Mouse (Mus musculus): ENCODE results near the gene Mettl27. TPM values are rescaled to one million over a fixed set of nuclear protein-coding genes. Genes with fewer than 3 reads are reported as not detected.

Mettl27 gene
- total RNA-seq, 2 experiments from 2014 or later = 8.2 to 10.8 TPM

DNA sequence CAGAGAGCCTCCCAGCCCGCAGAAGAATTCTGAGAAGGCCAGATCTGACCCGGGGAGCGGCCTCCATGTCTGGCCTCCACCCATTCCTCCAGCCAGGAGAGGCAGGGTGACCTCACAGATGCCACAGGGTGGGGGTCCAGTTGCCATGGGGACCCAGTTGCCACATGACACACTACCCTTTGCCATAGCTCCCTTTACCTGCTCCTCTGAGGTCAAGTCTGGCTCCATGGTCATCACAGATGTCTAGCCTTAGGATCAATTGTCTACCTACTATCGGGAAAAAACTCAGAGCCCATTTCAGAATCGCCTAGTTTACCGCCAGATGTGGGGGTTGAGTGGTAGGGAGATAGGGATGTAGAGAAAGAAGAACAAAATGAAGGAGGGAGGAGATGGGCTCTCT, 25.5 kb upstream of the Mettl27 start, which contains the start of gene Tmem270:
Gene Tmem270 (minus strand): TSS at position 101 of the 400 bp plus-strand sequence.
- DNase-seq (ENCODE audit: low spot score in 2 of 2) = no peak
- TF ChIP-seq CTCF (conservative IDR thresholded peaks at IDR 0.05) = no peak
- no peak within 1 kb of the TSS for H3K27ac ChIP-seq
- no peak within 1 kb of the TSS for H3K4me3 ChIP-seq

DNA sequence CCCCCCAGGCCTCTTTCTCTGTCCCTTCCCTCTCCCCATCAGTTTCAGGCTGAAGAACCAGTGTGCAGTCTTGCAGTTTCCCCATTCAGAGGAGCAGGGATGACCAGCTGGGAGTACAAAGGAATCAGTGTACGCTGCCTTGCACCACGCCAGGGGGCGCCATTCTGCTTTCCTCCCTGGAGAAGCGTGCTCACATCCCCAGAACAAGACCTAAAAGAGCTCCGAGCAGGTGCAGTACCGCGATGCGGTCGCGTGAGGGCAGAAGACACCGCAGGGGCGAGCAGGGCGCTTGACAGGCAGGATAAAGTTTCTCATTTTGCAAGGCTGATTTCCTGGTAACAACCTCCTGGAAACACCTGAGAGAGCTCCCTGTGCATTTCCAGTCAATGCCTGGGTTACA, 25.0 kb upstream of the Mettl27 start:
- Histone ChIP-seq H3K27ac (no peak overlapping the region), H3K4me3 (no peak overlapping the region)
- DNase-seq (ENCODE audit: low spot score in 2 of 2) = peak; percentile 93 to 98
- TF ChIP-seq CTCF (conservative IDR thresholded peaks at IDR 0.05) = peak; percentile 95

DNA sequence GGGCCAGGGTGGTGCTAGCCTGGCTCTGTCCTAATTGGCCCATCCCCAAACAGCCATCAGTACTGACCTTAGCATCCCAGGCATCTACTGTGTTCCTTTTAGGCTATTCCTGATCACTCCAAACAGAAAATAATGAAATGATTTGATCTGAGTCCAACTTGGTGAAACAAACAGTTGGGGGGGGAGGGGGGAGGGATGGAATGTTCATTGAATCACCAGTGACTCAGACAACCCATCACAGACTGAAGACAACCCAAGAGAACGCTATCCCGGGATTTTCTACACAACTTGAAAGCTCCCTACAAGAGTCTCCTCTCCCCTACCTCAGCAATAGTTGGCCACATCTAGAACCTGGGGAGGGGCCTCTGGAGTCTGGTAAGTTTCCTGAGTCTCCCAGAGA, 20.3 kb upstream of the Mettl27 start:
- H3K27ac ChIP-seq = no peak overlapping the region
- TF ChIP-seq CTCF (conservative IDR thresholded peaks at IDR 0.05) = no peak
- no peak for DNase-seq (ENCODE audit: low spot score in 2 of 2)
- no peak overlapping the region for H3K4me3 ChIP-seq

DNA sequence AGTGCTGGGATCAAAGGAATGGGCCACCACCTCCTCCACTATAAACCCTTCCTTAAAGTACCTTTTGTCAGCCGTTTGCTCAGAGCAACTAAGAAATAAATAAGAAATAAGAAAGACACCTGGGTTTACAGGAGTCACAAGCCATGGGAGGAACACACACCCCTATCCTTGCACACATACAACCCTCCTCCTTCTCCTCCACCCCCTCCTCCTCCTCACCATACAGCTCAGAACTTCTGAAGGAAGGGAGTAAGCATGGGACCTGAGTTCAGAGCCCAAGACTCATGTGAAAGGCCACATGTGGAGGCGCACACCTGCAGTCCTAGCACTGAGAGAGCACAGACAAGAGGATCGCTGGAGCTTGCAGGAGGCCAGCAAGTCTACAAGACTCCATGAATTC, 18.8 kb upstream of the Mettl27 start:
- Histone ChIP-seq H3K4me3 (no peak overlapping the region), H3K27ac (no peak overlapping the region)
- no peak for TF ChIP-seq CTCF (conservative IDR thresholded peaks at IDR 0.05)
- DNase-seq (ENCODE audit: low spot score in 2 of 2) = no peak

DNA sequence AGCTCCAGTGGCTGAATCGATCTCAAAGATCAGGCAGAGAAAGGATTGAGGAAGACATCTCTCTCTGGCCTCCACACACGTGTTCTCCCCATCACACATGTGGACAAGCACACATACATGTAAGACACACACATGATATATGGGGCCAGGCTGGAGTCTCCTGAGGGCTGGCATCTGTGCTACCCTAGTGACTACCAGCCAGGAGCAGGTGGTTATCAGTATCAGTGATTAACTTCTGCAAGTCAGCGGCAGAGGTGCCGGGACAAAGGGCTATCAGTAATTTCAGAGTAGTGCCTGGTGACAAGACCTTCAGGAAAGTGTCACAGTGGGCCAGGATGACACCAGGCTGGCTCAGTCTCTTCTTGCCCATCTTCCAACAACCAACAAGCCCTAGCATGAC, 18.4 kb upstream of the Mettl27 start:
- TF ChIP-seq CTCF (conservative IDR thresholded peaks at IDR 0.05) = no peak
- no peak for DNase-seq (ENCODE audit: low spot score in 2 of 2)
- H3K27ac ChIP-seq = no peak overlapping the region
- H3K4me3 ChIP-seq = no peak overlapping the region

DNA sequence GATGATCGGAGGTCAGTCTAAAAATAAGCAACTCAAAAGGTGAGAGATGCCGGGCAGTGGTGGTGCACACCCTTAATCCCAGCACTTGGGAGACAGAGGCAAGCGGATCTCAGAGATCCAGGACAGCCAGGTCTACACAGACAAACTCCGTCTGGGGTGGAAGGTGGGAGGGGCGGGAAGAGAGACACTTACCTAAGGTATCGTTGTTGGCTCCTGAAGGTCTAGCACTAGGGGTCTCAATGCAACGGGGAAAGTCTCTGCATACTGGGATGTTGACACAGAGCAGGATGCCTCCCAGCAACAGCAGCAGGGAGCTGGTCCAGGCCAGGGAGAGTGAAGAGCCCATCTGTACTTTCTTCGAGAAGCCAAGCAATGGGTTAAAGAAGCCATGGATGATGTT, 17.7 kb upstream of the Mettl27 start:
- Histone ChIP-seq H3K27ac (no peak overlapping the region), H3K4me3 (no peak overlapping the region)
- TF ChIP-seq CTCF (conservative IDR thresholded peaks at IDR 0.05) = no peak
- no peak for DNase-seq (ENCODE audit: low spot score in 2 of 2)

DNA sequence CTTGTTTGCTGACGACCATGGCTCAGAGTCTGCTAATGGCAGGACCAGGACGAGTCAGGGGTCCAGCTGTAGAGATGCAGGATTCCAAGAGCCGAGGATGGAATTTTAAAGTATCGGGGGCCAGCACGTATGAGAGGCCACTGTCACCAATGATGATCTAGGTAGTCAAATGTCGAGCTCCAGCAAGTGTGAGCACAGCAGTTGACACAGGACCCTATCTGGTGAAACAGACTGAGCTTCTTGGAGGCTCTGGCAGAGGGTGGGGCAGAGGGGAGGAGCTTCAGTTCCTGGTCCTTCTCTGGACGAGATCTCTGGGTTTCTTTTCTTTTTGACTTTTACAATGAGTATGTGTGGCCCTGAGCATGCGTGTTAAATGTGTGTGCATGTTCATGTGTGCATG, 16.9 kb upstream of the Mettl27 start, which contains the start of gene Cldn13:
Gene Cldn13 (minus strand): TSS at position 216 of the 400 bp plus-strand sequence.
- Histone ChIP-seq H3K27ac (no peak within 1 kb of the TSS), H3K4me3 (no peak within 1 kb of the TSS)
- no peak for TF ChIP-seq CTCF (conservative IDR thresholded peaks at IDR 0.05)
- no peak for DNase-seq (ENCODE audit: low spot score in 2 of 2)

DNA sequence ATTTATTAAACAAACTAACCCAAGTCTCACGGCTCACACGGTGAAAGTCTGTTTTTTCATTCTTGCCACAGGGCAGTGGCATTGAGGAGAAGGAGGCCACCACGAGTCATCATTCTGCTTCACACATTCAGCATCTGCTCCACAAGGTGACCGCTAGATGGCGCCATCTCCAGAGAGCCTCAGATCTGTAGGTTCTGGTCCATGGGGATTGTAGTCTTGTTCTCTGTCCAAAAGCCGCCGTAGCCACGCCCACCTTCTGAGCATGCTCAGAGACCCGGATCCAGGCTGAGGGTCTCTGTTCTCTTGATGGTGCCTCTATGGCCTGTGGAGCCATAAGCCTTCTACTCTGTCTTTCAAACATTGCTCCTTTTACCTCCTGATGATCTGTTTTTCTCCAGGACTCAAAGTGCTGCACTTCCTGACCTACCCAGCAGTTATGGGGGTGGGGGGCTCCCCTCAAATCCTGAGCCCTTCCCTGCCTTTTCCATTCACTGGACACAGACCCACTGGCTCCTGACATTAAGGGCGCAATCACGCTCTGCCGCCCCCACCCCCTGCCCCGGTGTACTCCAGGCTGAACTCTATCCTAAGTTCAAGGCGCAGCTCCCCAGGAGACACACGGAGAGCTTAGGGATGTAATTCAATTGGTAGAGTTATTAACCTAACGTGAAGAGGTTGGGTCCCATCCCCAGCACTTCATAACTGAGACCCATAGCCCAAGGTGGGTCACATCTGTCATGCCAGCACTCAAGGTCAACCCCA, 13.9 kb upstream of the Mettl27 start:
- peak; percentile 14 to 46 for DNase-seq (ENCODE audit: low spot score in 2 of 2)
- TF ChIP-seq CTCF (conservative IDR thresholded peaks at IDR 0.05) = peak; percentile 82
- Histone ChIP-seq H3K4me3 (no peak overlapping the region), H3K27ac (no peak overlapping the region)

DNA sequence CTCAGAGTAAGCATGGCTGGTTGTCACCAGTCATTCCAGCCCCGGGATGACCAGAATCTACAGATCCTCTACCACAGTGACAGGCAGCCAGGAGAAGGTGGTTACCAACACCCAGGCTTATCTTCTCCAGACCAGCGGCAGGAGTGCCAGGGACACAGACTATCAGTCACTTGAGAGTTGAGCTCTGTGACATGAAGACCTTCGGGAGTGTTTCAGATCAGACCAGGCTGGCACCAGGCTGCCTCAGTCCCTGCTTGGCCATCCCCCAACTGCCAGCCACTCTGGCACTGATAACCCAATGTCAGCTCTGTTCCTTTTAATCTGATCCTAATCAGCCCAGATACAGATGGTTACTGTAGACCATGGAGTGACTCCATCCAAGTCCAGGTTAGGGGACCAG, 13.1 kb upstream of the Mettl27 start:
- Histone ChIP-seq H3K4me3 (no peak overlapping the region), H3K27ac (no peak overlapping the region)
- no peak for DNase-seq (ENCODE audit: low spot score in 2 of 2)
- TF ChIP-seq CTCF (conservative IDR thresholded peaks at IDR 0.05) = no peak

DNA sequence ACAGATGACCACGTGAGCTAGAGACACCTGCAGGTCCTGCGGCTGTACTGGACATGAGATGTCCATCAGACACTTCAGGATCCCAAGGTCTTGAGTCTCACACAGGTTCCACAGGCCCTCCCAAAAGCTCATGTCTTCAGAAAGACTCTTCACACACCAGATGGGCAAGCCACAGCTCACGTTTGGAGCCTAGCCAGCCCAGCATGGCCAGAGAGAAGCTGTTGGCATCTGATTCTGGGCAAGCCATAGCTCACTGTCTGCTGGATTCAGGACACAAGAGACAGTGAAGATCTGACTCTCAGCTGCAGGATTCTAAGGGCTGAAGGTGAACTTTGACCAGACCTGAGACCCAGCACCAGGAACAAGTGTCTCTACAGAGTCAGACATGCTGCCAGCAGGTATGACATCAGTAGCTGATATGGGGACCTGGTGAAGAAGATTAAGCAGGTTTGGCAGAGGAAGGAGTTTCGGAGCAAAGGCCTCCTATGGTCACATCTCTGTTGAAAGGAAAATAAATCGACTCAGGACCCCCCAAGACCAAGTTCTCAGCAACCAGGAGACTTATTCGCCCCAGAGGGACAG, 12.0 kb upstream of the Mettl27 start:
- H3K27ac ChIP-seq = no peak overlapping the region

DNA sequence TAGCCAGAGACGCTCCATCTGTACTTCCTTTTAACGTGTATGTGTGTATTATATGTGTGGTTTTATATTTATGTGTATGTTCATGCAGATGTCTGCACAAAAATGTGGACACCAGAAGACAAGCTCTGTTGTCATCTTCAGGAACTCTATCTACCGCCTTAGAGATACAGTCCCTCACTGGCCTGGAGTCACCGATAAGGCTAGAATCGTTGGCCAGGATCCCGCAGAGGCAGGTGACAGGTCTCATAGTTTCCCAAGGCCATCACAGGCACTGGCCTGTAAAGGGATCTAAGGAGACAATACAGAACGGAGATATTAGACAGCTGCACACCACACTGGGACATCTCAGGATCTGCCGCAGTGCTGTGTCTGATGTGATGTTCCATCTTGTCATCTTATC, 11.1 kb upstream of the Mettl27 start:
- H3K4me3 ChIP-seq = no peak overlapping the region
- H3K27ac ChIP-seq = no peak overlapping the region
- TF ChIP-seq CTCF (conservative IDR thresholded peaks at IDR 0.05) = no peak
- DNase-seq (ENCODE audit: low spot score in 2 of 2) = no peak

More for the DNA sequence above, 12.0 kb upstream of the Mettl27 start:
- H3K4me3 ChIP-seq = no peak overlapping the region
- no peak for TF ChIP-seq CTCF (conservative IDR thresholded peaks at IDR 0.05)
- no peak for DNase-seq (ENCODE audit: low spot score in 2 of 2)

DNA sequence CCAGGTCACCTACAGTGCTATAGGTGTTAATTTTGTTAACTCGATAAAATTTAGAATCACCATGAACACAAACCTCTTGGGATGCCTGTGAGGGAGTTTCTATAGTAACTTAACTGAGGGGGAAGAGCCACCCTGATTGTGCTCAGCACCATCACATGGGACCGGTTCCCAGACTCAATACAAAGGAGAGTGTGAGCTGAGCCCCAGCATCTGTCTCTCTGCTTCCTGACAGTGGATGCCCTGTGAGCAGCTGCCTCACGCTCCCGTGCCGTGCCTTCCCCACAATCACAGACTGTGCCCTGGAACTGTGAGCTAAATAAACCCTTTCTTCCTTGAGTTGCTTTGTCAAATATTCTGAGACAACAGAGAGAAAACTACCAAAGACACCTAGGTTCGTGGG, 9.0 kb upstream of the Mettl27 start:
- Histone ChIP-seq H3K27ac (no peak overlapping the region), H3K4me3 (no peak overlapping the region)
- no peak for DNase-seq (ENCODE audit: low spot score in 2 of 2)
- no peak for TF ChIP-seq CTCF (conservative IDR thresholded peaks at IDR 0.05)

DNA sequence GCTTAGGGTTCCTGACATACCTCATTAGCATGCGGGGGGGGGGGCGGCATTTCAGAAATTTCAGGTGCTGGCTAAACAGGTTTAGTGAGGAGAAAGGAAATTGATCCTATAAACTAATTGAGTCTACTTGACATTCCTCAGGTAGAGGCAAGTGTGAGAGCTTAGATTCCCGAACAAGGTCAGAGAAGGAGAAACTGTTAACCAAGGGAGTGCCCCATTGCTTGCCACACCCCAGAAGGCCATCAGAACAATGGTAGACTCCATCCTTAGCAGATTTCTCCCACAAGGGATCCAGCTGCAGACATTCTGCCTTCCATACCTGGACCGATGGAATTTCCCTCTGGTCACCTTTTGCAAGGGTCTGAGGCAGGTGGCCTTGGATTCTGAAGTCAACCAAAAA, 5.4 kb upstream of the Mettl27 start:
- TF ChIP-seq CTCF (conservative IDR thresholded peaks at IDR 0.05) = no peak
- H3K27ac ChIP-seq = no peak overlapping the region
- DNase-seq (ENCODE audit: low spot score in 2 of 2) = no peak
- H3K4me3 ChIP-seq = no peak overlapping the region

DNA sequence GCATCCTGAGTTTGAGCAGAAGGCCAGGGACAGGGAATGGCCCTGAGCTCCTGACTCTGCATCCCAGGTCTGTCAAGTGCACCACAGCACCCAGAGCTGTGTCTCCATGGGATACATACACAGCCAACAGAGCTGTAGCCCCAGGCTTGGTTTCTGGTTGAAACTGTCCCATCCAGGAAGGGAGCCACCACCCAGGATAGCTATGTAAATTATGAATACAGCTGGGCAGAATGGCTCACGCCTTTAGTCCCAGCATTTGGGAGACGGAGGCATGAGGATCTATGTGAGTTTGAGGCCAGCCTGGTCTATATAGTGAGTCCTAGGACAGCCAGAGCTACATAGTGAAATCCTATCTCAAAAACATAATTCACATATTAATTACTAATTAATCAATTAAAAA, 2.2 kb upstream of the Mettl27 start:
- DNase-seq (ENCODE audit: low spot score in 2 of 2) = no peak
- Histone ChIP-seq H3K4me3 (no peak overlapping the region), H3K27ac (no peak overlapping the region)
- no peak for TF ChIP-seq CTCF (conservative IDR thresholded peaks at IDR 0.05)
